In genomic region chr19:7553441-7553840, GRCm38 (mm10) we compare ENCODE assay signal across 36 mouse cellular contexts. TPM values are rescaled to one million over a fixed set of nuclear protein-coding genes. Genes with fewer than 3 reads are reported as not detected.
DNase-seq lines count a peak whose midpoint lies in the region; ATAC-seq and TF ChIP-seq lines count a peak whose summit lies in the region.
"Had no signal": no experiment of that assay in that cellular context is flagged by ENCODE, and none has a peak within 500 bp of the region (broad histone marks: within the 10 kb centered on the region; RNA-seq: fewer than 3 reads in every experiment).

No protein-coding gene starts in this region.

- H3K4me1 ChIP-seq in liver, embryonic 14.5 days (replicated peaks; ENCODE audit: control insufficient read depth in 2 of 2, insufficient read depth in 2 of 2, low read length in 1 of 2) = peaks cover 33 to 39% of the 10 kb centered on the region in 2 experiments

- peak; percentile 46 for ATAC-seq in erythroid progenitor cell, adult 5-6 weeks (replicated peaks; ENCODE audit: low FRiP score, poor library complexity, severe bottlenecking)
- ATAC-seq in liver, embryonic 14.5 days (ENCODE audit: insufficient read depth) = peak; percentile 39
- ATAC-seq: forebrain, postnatal 0 days; intestine, embryonic 16.5 days; midbrain, embryonic 13.5 days; Patski had no signal

- no peaks in the 10 kb centered on the region for H3K9me3 ChIP-seq in liver, embryonic 14.5 days (ENCODE audit: control insufficient read depth, low read length)
- H3K9me3 ChIP-seq: embryonic facial prominence, embryonic 12.5 days; forebrain, embryonic 12.5 days; G1E; hindbrain, embryonic 12.5 days; megakaryocyte, embryonic 14.5 days; midbrain, embryonic 13.5 days; neural tube, embryonic 13.5 days had no signal

- peak overlapping the region; percentile 55 for H3K4me2 ChIP-seq in liver, embryonic 14.5 days (ENCODE audit: low read depth)
- H3K4me2 ChIP-seq: embryonic facial prominence, embryonic 12.5 days; forebrain, embryonic 12.5 days; hindbrain, embryonic 12.5 days; midbrain, embryonic 13.5 days; neural tube, embryonic 13.5 days had no signal

- no peaks in the 10 kb centered on the region for H3K36me3 ChIP-seq in liver, embryonic 14.5 days (replicated peaks; ENCODE audit: control insufficient read depth, insufficient read depth, low read depth)
- H3K36me3 ChIP-seq: embryonic facial prominence, embryonic 12.5 days; forebrain, embryonic 12.5 days; G1E; hindbrain, embryonic 12.5 days; midbrain, embryonic 13.5 days; neural tube, embryonic 13.5 days had no signal

- peak; percentile 24 to 47 for DNase-seq in spleen, postnatal 10 days (ENCODE audit: low spot score in 2 of 2)
- no peak for DNase-seq in spleen, postnatal 14 days (ENCODE audit: low spot score in 2 of 2)
- peak in 2 of 3 experiments; percentile 42 to 45 for DNase-seq in liver, embryonic 14.5 days (ENCODE audit: low read depth in 3 of 3, low spot score in 3 of 3)
- no peak for DNase-seq in kidney, postnatal 36 days
- DNase-seq in layer of hippocampus, adult 9-10 months (ENCODE audit: low spot score) = no peak
- DNase-seq in right cerebral cortex, postnatal 14 days = no peak
- DNase-seq: adrenal gland, postnatal 25 days; cerebellum, adult 11-12 months; cerebellum, adult 9-11 months; embryo, embryonic 11 days; forebrain, postnatal 0 days; gastrocnemius, postnatal 14 days; heart, postnatal 14 days; kidney, adult 8-10 months; layer of hippocampus, adult 9-11 months; lung, postnatal 4 days; thymus, adult 2 months; thymus, postnatal 4 days had no signal

- no peak overlapping the region for H3K4me3 ChIP-seq in liver, embryonic 14.5 days (ENCODE audit: insufficient read depth in 1 of 2, low read depth in 2 of 2, low read length in 2 of 2)
- H3K4me3 ChIP-seq: embryonic facial prominence, embryonic 12.5 days; forebrain, embryonic 12.5 days; hindbrain, embryonic 12.5 days; megakaryocyte, embryonic 14.5 days; midbrain, embryonic 13.5 days; neural tube, embryonic 13.5 days had no signal

- peak; percentile 61 for TF ChIP-seq EP300 in liver, embryonic 14.5 days (IDR thresholded peaks at IDR 0.05; ENCODE audit: low read depth)

- peak overlapping the region; percentile 43 for H3K9ac ChIP-seq in liver, embryonic 14.5 days (replicated peaks)
- H3K9ac ChIP-seq: embryonic facial prominence, embryonic 12.5 days; forebrain, embryonic 12.5 days; forebrain, postnatal 0 days; hindbrain, embryonic 12.5 days; midbrain, embryonic 13.5 days; neural tube, embryonic 13.5 days had no signal

- no peaks in the 10 kb centered on the region for H3K27me3 ChIP-seq in liver, embryonic 14.5 days (ENCODE audit: control insufficient read depth, insufficient read depth, low read length)
- H3K27me3 ChIP-seq: embryonic facial prominence, embryonic 12.5 days; megakaryocyte, embryonic 14.5 days; Patski had no signal

- TF ChIP-seq CTCF in liver, embryonic 14.5 days (IDR thresholded peaks at IDR 0.05; ENCODE audit: low read depth) = no peak

- peak overlapping the region; percentile 90 for H3K27ac ChIP-seq in liver, embryonic 14.5 days
- H3K27ac ChIP-seq: embryonic facial prominence, embryonic 12.5 days; forebrain, embryonic 12.5 days; hindbrain, embryonic 12.5 days; kidney, postnatal 0 days; midbrain, embryonic 13.5 days; neural tube, embryonic 13.5 days had no signal

RNA-seq across cellular contexts. Expression of gene Pla2g16, which starts 3.8 kb away (rescaled TPM):
- 46.5 and 56.6 TPM in 2 replicates for total RNA-seq in erythroid progenitor cell, adult 5-6 weeks (2015; ENCODE audit: low replicate concordance)
- total RNA-seq in erythroid progenitor cell, adult 5-6 weeks (2017; ENCODE audit: low replicate concordance) = 45.8 and 73.4 TPM in 2 replicates
- 12.4 and 22.5 TPM in 2 replicates for polyA plus RNA-seq in liver, embryonic 14.5 days (2012; rRNA removed)
- polyA plus RNA-seq in liver, embryonic 14.5 days (2014; fragmentation: Nextera tagmentation; extraction: Ambion mirVana) = 30.5 and 36.5 TPM in 2 replicates
- polyA plus RNA-seq: G1E had no signal

RNA-seq across cellular contexts. Expression of gene Lgals12, which starts 53.6 kb away (rescaled TPM):
- total RNA-seq in erythroid progenitor cell, adult 5-6 weeks (2015; ENCODE audit: low replicate concordance) = not detected in 2 replicates
- not detected in 2 replicates for total RNA-seq in erythroid progenitor cell, adult 5-6 weeks (2017; ENCODE audit: low replicate concordance)
- polyA plus RNA-seq in liver, embryonic 14.5 days (2012; rRNA removed) = 0.01 TPM in 1 of 2 replicates, not detected in the other
- polyA plus RNA-seq in liver, embryonic 14.5 days (2014; fragmentation: Nextera tagmentation; extraction: Ambion mirVana) = not detected in 2 replicates
- total RNA-seq: G1E; granulocyte monocyte progenitor cell, adult 5-6 weeks; liver, adult 2 months had no signal
- polyA plus RNA-seq: G1E; liver, adult 2 months; Patski had no signal

RNA-seq across cellular contexts. Expression of gene Hrasls5, which starts 58.9 kb away (rescaled TPM):
- not detected in 2 replicates for total RNA-seq in erythroid progenitor cell, adult 5-6 weeks (2015; ENCODE audit: low replicate concordance)
- not detected in 2 replicates for total RNA-seq in erythroid progenitor cell, adult 5-6 weeks (2017; ENCODE audit: low replicate concordance)
- 0.04 TPM in 1 of 2 replicates, not detected in the other for polyA plus RNA-seq in liver, embryonic 14.5 days (2012; rRNA removed)
- not detected in 2 replicates for polyA plus RNA-seq in liver, embryonic 14.5 days (2014; fragmentation: Nextera tagmentation; extraction: Ambion mirVana)
- total RNA-seq: adrenal gland, postnatal 25 days; forebrain, postnatal 0 days; G1E; gastrocnemius, postnatal 14 days; granulocyte monocyte progenitor cell, adult 5-6 weeks; heart, postnatal 14 days; left cerebral cortex, postnatal 10 days; liver, adult 2 months had no signal
- polyA plus RNA-seq: brain, embryonic 14.5 days; embryonic facial prominence, embryonic 12.5 days; forebrain, embryonic 12.5 days; G1E; heart, embryonic 14.5 days; hindbrain, embryonic 12.5 days; intestine, embryonic 16.5 days; limb, embryonic 11.5 days; liver, adult 2 months; midbrain, embryonic 13.5 days; neural tube, embryonic 13.5 days; Patski; small intestine, adult 2 months had no signal

RNA-seq across cellular contexts. Expression of gene Atl3, which starts 59.6 kb away (rescaled TPM):
- total RNA-seq in erythroid progenitor cell, adult 5-6 weeks (2015; ENCODE audit: low replicate concordance) = 36.8 and 46.9 TPM in 2 replicates
- total RNA-seq in erythroid progenitor cell, adult 5-6 weeks (2017; ENCODE audit: low replicate concordance) = 49.4 and 53.0 TPM in 2 replicates
- polyA plus RNA-seq in liver, embryonic 14.5 days (2012; rRNA removed) = 5.2 and 7.3 TPM in 2 replicates
- polyA plus RNA-seq in liver, embryonic 14.5 days (2014; fragmentation: Nextera tagmentation; extraction: Ambion mirVana) = 6.7 and 7.5 TPM in 2 replicates

Comparison
In these comparisons a context has a peak if more than half of its experiments do, and no peak if none do; other contexts are left out.
1. DNase-seq: peak in spleen, postnatal 10 days (2 of 2) and liver, embryonic 14.5 days (2 of 3); none in spleen, postnatal 14 days (0 of 2), kidney, postnatal 36 days (0 of 2), layer of hippocampus, adult 9-10 months (single experiment) and right cerebral cortex, postnatal 14 days (single experiment).